In genomic region chr14:52146540-52146939, GRCm38 (mm10) we compare ENCODE assay signal across 9 mouse cellular contexts. TPM values are rescaled to one million over a fixed set of nuclear protein-coding genes. Genes with fewer than 3 reads are reported as not detected.
A peak's percentile ranks its signal among the peaks of the same experiment; 100 is the strongest.
DNase-seq lines count a peak whose midpoint lies in the region; ATAC-seq and TF ChIP-seq lines count a peak whose summit lies in the region.
"Had no signal": no experiment of that assay in that cellular context is flagged by ENCODE, and none has a peak within 500 bp of the region (broad histone marks: within the 10 kb centered on the region; RNA-seq: fewer than 3 reads in every experiment).

No protein-coding gene starts in this region.

- H3K4me3 ChIP-seq in kidney, postnatal 0 days (replicated peaks; ENCODE audit: low read depth, low read length): no peak overlapping the region
- H3K4me3 ChIP-seq: heart, embryonic 12.5 days; neural tube, embryonic 15.5 days had no signal

- in situ Hi-C loops in Patski (cut with MboI; ENCODE audit: low pct_unique_long_range_greater_than_20kb): no loop called here

- CTCF ChIA-PET in Patski (lab: Charles Lee): interaction anchor here (1.0 to 1.7 kb wide), 5 partner anchors 10 to 30 kb away, joined by 3 read pairs; no protein-coding TSS in a partner anchor

- H3K27ac ChIP-seq in kidney, postnatal 0 days: no peak overlapping the region
- H3K27ac ChIP-seq: neural tube, embryonic 15.5 days had no signal

- peak; percentile 16 for DNase-seq in kidney, postnatal 0 days (ENCODE audit: low spot score)
- no peak for DNase-seq in kidney, adult 8-10 months
- DNase-seq in Patski (ENCODE audit: low read depth, low spot score): no peak
- peak; percentile 28 for DNase-seq in lung, postnatal 14 days
- no peak for DNase-seq in right cerebral cortex, adult 2 months (ENCODE audit: low spot score in 2 of 2)
- DNase-seq in adrenal gland, postnatal 4 days (ENCODE audit: low spot score in 2 of 2): no peak

- POLR2A ChIA-PET in Patski (lab: Charles Lee): interaction anchor here (0.5 kb wide), 1 partner anchor 14 kb away, joined by 3 read pairs; no protein-coding TSS in a partner anchor

- no peak overlapping the region for H3K4me2 ChIP-seq in kidney, postnatal 0 days (ENCODE audit: low read length)
- H3K4me2 ChIP-seq: heart, embryonic 12.5 days; neural tube, embryonic 15.5 days had no signal

- H3K27me3 ChIP-seq in kidney, postnatal 0 days (ENCODE audit: insufficient read depth, low read length): no peaks in the 10 kb centered on the region
- H3K27me3 ChIP-seq in Patski: peaks cover 3% of the 10 kb centered on the region
- H3K27me3 ChIP-seq: heart, embryonic 12.5 days; neural tube, embryonic 15.5 days had no signal

- H3K9ac ChIP-seq in kidney, postnatal 0 days (ENCODE audit: low read depth, low read length): no peak overlapping the region
- H3K9ac ChIP-seq: heart, embryonic 12.5 days; neural tube, embryonic 15.5 days had no signal

- TF ChIP-seq CTCF in kidney, postnatal 0 days (IDR thresholded peaks at IDR 0.05; ENCODE audit: low read depth): peak; percentile 61
- peak; percentile 52 for TF ChIP-seq CTCF in Patski (IDR thresholded peaks at IDR 0.05)

- H3K4me1 ChIP-seq in kidney, postnatal 0 days (replicated peaks; ENCODE audit: insufficient read depth, low read length): no peaks in the 10 kb centered on the region
- H3K4me1 ChIP-seq: neural tube, embryonic 15.5 days had no signal

- WGBS in kidney, postnatal 0 days: 68% methylated on average over 4 of the region's 4 CpGs

- ATAC-seq in kidney, postnatal 0 days (replicated peaks; ENCODE audit: low FRiP score, low read depth): no peak
- peak; percentile 45 for ATAC-seq in CD4-positive, CD25-positive, alpha-beta regulatory T cell, adult 4 months
- ATAC-seq in Patski: no peak

- no peaks in the 10 kb centered on the region for H3K36me3 ChIP-seq in kidney, postnatal 0 days (ENCODE audit: insufficient read depth, low read length)
- H3K36me3 ChIP-seq: heart, embryonic 12.5 days; neural tube, embryonic 15.5 days had no signal

- H3K9me3 ChIP-seq in kidney, postnatal 0 days (replicated peaks; ENCODE audit: low read length): no peaks in the 10 kb centered on the region
- H3K9me3 ChIP-seq: heart, embryonic 12.5 days; neural tube, embryonic 15.5 days had no signal

RNA-seq across cellular contexts. Expression of gene Rpgrip1, which starts 36.0 kb away (rescaled TPM):
- 51.1 and 51.2 TPM in 2 replicates for polyA plus RNA-seq in kidney, postnatal 0 days (2015; fragmentation: Nextera tagmentation; extraction: Ambion mirVana)
- 10 to 100 TPM; 78.7 to 78.9 TPM for polyA plus RNA-seq in CD4-positive, CD25-positive, alpha-beta regulatory T cell, adult 4 months (2017; shearing (Covaris generic))
- 6.4 TPM for polyA plus RNA-seq in Patski (2021)
- 1 to 10 TPM in 1 of 2 experiments, under 1 TPM in 1; 0.37 to 1.6 TPM for total RNA-seq in adrenal gland, postnatal 4 days (2021)

RNA-seq across cellular contexts. Expression of gene Hnrnpc, which starts 42.7 kb away (rescaled TPM):
- polyA plus RNA-seq in kidney, postnatal 0 days (2015; fragmentation: Nextera tagmentation; extraction: Ambion mirVana): 367 and 400 TPM in 2 replicates
- polyA plus RNA-seq in CD4-positive, CD25-positive, alpha-beta regulatory T cell, adult 4 months (2017; shearing (Covaris generic)): 100 to 1,000 TPM; 463 to 514 TPM
- polyA plus RNA-seq in Patski (2021): 359 TPM
- 100 to 1,000 TPM; 247 to 267 TPM for total RNA-seq in adrenal gland, postnatal 4 days (2021)

RNA-seq across cellular contexts. Expression of gene Supt16, which starts 50.7 kb away (rescaled TPM):
- polyA plus RNA-seq in kidney, postnatal 0 days (2015; fragmentation: Nextera tagmentation; extraction: Ambion mirVana): 38.5 and 44.5 TPM in 2 replicates
- 10 to 100 TPM; 37.9 to 39.5 TPM for polyA plus RNA-seq in CD4-positive, CD25-positive, alpha-beta regulatory T cell, adult 4 months (2017; shearing (Covaris generic))
- polyA plus RNA-seq in Patski (2021): 65.7 TPM
- total RNA-seq in adrenal gland, postnatal 4 days (2021): 10 to 100 TPM; 76.4 to 86.7 TPM

Comparison
In these comparisons a context has a peak if more than half of its experiments do, and no peak if none do; other contexts are left out.
1. DNase-seq: peak in kidney, postnatal 0 days (single experiment) and lung, postnatal 14 days (single experiment); none in kidney, adult 8-10 months (0 of 2), Patski (single experiment), right cerebral cortex, adult 2 months (0 of 2) and adrenal gland, postnatal 4 days (0 of 2).